Mouse (Mus musculus) G1E (cell line): ENCODE results near the gene Tsacc.

Source experiments
- CTCF ChIP-seq: IDR thresholded peaks from 2 replicates; pipeline ENCODE4 v1.5.1; 2012; ENCODE audit warnings: low read depth, low read length, inconsistent platforms, mixed read lengths
- GATA1 ChIP-seq: IDR thresholded peaks from 2 replicates; pipeline ENCODE4 v1.6.1; 2012; ENCODE audit warnings: borderline replicate concordance, low read length, inconsistent platforms, mixed read lengths
- GATA2 ChIP-seq: IDR thresholded peaks from 2 replicates; pipeline ENCODE4 v1.6.1; 2012; ENCODE audit warnings: low read depth, low read length, inconsistent platforms, borderline replicate concordance
- TAL1 ChIP-seq: conservative IDR thresholded peaks from 2 replicates; pipeline ENCODE4 v1.6.1; 2012; ENCODE audit warnings: low read depth, low read length, inconsistent platforms, mixed read lengths

DNA sequence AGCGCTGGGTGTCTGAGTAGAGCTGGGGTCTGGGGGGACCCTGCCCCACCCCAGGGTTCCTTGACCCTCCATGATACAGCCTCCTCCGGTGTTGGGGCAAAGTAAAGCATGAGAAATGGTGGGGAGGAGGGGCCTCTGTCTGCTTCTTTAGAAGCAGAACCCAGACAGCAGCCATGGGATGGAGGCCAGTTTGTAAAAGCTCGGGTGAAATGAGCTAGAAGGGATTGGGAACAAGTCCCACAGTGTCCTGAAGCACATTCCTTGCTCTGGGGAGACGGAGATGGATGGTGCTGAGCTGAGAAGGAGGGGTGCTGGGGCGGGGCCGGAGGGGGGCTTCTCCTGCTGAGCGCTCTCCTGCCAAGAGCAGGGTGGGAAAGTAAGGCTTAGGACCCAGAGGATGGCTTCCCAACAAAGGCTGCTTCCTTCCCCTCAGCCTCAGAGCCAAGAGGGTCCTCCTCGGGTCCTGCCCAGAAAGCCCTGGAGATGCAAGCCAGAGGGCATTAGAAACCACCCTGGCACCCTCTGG, 57.9 kb downstream of the Tsacc start:
- no peak for TF ChIP-seq GATA2
- no peak for TF ChIP-seq CTCF
- TF ChIP-seq TAL1, result no peak
- no peak for TF ChIP-seq GATA1
